Mouse (Mus musculus) cortical plate, adult 2 months (tissue): ENCODE results near the gene Tnpo1.

Experiments
- CTCF ChIP-seq: fragments of 200-500 bp; IDR thresholded peaks from 2 replicates; pipeline ENCODE4 v1.5.1; 2011; ENCODE audit warnings: mild to moderate bottlenecking, control low read depth, low read length; ENCODE audit not compliant: insufficient read depth; ENCODE audit errors: extremely low read depth
- POLR2A ChIP-seq: fragments of 200-500 bp; IDR thresholded peaks from 2 replicates; pipeline ENCODE4 v1.6.1; 2011; ENCODE audit warnings: mild to moderate bottlenecking, low read length, control low read depth; ENCODE audit not compliant: insufficient read depth; ENCODE audit errors: extremely low read depth

GRCm38 (mm10) chr13:98944620-98945081, 18.5 kb upstream of the Tnpo1 start:
- no peak for TF ChIP-seq CTCF
- TF ChIP-seq POLR2A = no peak
